Mouse (Mus musculus): Measurements from ENCODE around the gene Bms1.

DNA sequence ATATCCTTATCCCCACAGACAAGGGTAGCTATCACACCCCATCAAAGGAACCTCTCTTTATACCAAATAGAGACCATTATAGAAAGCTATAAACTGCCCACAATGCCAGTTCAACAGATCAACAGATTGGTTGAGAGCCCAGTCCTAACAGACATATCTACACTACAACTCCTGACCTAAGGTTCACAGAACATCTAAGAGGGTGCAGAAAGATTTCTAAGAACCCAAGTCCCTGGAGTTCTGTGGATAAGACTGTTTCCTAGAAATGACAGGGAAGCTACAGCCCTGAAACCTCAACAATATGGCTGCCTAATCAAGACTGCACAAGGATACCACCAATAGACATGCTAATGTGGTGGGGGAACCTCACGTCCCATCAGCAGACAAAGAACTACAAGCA lies 8.8 kb downstream of the Bms1 start:
- TF ChIP-seq EP300 (IDR thresholded peaks at IDR 0.05; ENCODE audit: insufficient read depth, low read depth, low read length) = no peak
- TF ChIP-seq POLR2A (IDR thresholded peaks at IDR 0.05; ENCODE audit: insufficient read depth, low read depth, low read length) = no peak
- no peak for TF ChIP-seq CTCF (IDR thresholded peaks at IDR 0.05)

All from heart, adult 2 months (tissue).